Mouse (Mus musculus) heart, postnatal 10 days (tissue): ENCODE data around the gene Atrx. TPM values are rescaled to one million over a fixed set of nuclear protein-coding genes. Genes with fewer than 3 reads are reported as not detected.
A peak's percentile ranks its signal among the peaks of the same experiment; 100 is the strongest.

Experiments
- DNase-seq, 2 experiments: peaks; one replicate each; pipeline ENCODE4 v3.0.0; 2021
- intact Hi-C: fragments of 180-260 bp; cut with DNase I; formaldehyde crosslinking; loops from one replicate; pipeline ENCODE4 v1.15.1; 2025
- total RNA-seq, 2 experiments: library from RNA; stranded (reverse); gene quantifications; 2 replicates each; pipeline ENCODE4 v1.2.3; 2021

The Atrx gene
- total RNA-seq, 2 experiments from 2014 or later: 106 to 110 TPM

DNA sequence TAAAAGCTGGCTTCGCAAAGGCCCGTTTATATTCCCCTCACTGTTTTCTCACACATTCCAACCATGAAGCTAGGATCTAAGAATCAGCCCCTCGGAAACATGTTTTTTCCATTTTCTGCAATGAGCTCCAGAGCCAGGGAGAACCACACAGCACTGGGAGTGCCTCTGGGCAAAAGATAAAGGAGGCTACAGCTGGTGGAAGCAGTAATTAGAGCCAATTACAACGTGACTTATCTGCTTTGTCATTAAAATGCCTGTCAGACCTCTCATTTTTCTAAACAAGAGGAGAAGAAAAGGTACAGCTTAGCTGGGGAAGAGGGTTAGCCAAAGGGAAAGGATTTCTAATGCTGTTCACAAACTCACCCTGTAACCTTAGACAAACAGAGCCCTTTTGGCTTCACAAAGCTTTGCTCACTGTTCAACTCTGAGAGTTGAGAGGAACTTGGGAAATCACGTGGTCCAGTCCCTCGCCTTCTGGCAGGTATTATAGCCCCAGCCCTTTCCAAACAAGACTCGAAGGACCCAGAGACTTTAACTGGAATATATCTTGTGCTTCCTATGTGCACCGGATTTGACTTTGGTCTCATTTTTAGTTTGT is 134.3 kb downstream of the Atrx start:
- no peak for DNase-seq
- intact Hi-C loops: no loop called here

DNA sequence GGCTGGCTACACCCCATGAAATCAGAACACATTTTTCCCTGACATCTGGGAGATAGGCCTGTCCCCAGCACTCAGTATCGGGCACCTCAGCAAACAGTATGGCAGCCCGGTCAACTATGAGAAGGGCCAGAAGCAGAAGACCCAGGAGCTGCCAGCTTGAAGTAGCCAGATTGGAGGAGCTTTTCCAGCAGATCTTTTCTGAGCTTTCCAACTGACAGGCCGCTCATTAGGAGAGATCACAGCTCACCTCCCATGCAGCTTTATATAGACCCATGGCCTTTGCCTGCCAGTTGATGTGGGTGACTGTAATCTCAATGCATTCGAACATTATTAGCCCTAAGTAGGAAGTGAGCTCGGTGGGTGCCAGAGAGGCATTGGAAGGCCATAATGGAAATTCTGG is 155.9 kb downstream of the Atrx start:
- intact Hi-C loops: no loop called here
- DNase-seq: peak; percentile 28 to 40

DNA sequence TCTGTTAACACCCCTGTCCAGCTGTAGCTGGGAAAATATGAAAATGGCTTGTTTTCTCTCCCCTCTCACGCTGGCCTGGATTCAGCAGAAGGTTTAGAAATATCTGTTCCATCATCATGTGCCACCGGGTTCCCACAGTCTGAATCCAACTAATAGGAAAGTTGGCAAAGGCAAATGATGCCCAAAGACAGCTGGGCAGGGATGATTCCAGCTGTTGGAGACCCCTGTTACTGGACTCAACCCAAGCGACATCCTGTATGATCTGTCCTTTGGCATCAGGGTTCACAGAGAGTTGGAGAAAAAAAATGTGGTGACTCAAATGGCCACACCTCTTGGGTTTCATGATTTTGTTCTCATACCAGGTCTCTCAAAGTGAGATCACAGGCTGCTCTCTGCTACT is 161.3 kb downstream of the Atrx start:
- intact Hi-C loops: no loop called here

DNA sequence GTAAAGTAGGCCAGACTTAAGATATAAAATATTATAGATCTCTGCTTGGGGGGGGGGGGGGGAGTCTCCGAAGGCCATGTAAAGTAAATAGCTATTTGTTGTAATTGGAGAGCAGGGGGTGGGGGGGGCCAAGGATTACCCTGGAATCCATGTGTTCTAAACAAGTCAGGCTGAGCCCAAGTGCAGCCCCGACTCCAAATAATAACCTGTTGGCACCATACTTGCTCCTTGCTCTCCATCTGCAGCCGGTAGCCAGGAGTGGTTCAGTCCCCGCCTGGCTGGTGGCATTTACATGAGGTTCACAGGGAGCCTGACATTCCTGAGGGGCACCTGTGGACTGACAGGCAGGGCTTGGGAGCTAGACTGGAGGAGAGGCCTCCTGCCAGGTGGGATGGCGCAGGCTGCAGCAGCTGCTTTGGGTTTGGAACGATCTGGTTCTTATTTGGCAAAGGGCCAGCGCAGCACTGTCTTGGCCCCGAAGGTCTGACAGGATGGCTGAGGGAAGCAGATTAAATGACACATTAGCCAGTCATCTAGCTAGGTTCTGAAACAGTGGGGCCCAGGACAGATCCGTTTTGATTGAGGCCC is 161.9 kb downstream of the Atrx start:
- intact Hi-C loops: no loop called here
- DNase-seq: peak; percentile 19 to 46

More for the DNA sequence above, 161.3 kb downstream of the Atrx start:
- DNase-seq: peak in 1 of 2 experiments; percentile 7

DNA sequence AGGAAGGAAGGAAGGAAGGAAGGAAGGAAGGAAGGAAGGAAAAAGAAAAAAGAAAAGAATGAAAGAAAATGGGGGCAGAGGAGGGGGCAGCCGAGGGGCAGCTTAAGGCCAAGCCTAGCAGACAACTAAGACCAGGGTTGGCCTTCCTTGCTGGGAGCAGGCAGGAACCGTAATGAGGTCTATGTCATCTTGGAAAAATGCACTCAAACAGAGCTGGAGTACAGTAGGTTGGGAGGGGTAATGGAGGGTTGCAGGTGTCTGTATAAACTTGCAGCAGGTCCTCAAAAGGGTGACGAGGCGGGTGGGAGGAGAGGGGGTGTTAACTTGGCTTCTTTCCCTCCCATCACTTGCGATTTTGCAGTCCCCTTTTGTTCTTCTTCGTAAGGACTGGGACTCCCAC is 163.2 kb downstream of the Atrx start:
- intact Hi-C loops: no loop called here
- DNase-seq: peak in 1 of 2 experiments; percentile 12

GRCm38 (mm10) chrX:105765005-105765706 is 164.0 kb downstream of the Atrx start:
- intact Hi-C loops: no loop called here
- DNase-seq: peak in 1 of 2 experiments; percentile 30

DNA sequence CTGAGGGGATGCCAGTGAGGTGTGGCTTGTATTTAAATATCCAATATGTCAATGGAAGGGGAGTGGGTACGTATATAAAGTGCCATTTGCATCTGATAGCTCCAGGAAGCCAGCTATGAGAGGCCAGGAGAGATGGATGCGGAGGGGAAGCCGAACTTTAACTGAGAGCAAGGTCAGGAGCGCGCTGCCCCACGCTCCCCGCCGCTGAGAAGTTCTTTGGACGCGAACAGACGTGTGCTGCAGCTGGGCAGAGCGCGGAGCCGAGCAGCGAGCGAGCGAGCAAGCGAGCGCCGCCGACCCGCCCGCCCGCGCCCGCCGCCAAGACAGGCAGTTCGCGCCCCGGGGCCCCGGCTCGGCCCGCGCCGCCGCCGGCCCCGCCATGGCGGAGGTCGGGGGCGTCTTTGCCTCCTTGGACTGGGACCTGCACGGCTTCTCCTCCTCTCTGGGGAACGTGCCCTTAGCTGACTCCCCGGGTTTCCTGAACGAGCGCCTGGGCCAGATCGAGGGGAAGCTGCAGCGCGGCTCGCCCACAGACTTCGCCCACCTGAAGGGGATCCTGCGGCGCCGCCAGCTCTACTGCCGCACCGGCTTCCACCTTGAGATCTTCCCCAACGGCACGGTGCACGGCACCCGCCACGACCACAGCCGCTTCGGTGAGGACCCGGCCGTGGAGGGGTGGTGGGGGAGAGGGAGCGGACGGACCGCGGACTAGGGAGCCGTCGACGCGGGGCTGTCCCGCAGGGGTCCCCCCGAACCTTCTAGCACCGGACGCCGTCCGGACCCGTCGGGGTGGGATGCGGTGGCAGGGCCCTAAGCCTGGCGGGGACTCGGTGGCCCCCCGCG is 164.8 kb downstream of the Atrx start, which contains the start of gene Fgf16:
Fgf16 (plus strand) TSS at position 118 of the 843 bp plus-strand sequence.
- DNase-seq: peak in 1 of 2 experiments; percentile 27
- intact Hi-C loops: loop anchor here (5.0 kb wide), 1 partner anchor 82 kb away; no protein-coding TSS in a partner anchor

- peak; percentile 48 to 52 for DNase-seq
- intact Hi-C loops: loop anchor here (5.0 kb wide), 1 partner anchor 81 kb away; no protein-coding TSS in a partner anchor
Measured at GRCm38 (mm10) chrX:105763612-105764011, 165.6 kb downstream of the Atrx start.

GRCm38 (mm10) chrX:105762847-105763527 is 166.2 kb downstream of the Atrx start:
- intact Hi-C loops: loop anchor here (5.0 kb wide), 1 partner anchor 81 kb away; no protein-coding TSS in a partner anchor
- DNase-seq: peak; percentile 29 to 48

Other genes starting within 250 kb of the Atrx start
- gene Fgf16, start 165.1 kb downstream of the Atrx start, total RNA-seq: 10 to 100 TPM in 1 of 2 experiments, 1 to 10 TPM in 1; 9.9 to 20.2 TPM
- 10 to 100 TPM; 40.7 to 46.4 TPM for gene Magt1, start 82.5 kb upstream of the Atrx start, total RNA-seq
- 1,000 to 10,000 TPM; 1,383 to 1,437 TPM for gene Cox7b, start 86.3 kb upstream of the Atrx start, total RNA-seq
- gene Atp7a, start 97.9 kb upstream of the Atrx start, total RNA-seq: 10 to 100 TPM; 12.5 to 13.5 TPM
- 1 to 10 TPM; 1.5 TPM for gene Tlr13, start 213.8 kb upstream of the Atrx start, total RNA-seq